Mouse (Mus musculus) intestine, embryonic 16.5 days (tissue): Measurements from ENCODE around the gene Gpsm2. TPM values are rescaled to one million over a fixed set of nuclear protein-coding genes. Genes with fewer than 3 reads are reported as not detected.

Experiments
- ATAC-seq: fragments of 200-750 bp; cut with Nextera tagmentation; 2 replicates; pipeline ENCODE4 v1.8.0; 2017; ENCODE audit warnings: moderate TSS enrichment, moderate library complexity
- H3K27ac ChIP-seq: fragments of 300-500 bp; sonication (generic); 2 replicates; pipeline ENCODE4 v1.5.1; 2014; ENCODE audit warnings: mild to moderate bottlenecking, low read length
- H3K27me3 ChIP-seq: fragments of 300-500 bp; sonication (generic); replicated peaks from 2 replicates; pipeline ENCODE4 v1.6.1; 2014; ENCODE audit warnings: low read length, control low read depth, mixed read lengths; ENCODE audit not compliant: control insufficient read depth, insufficient read depth
- H3K36me3 ChIP-seq: fragments of 300-500 bp; sonication (generic); 2 replicates; pipeline ENCODE4 v1.6.1; 2014; ENCODE audit warnings: low read length, control low read depth; ENCODE audit not compliant: control insufficient read depth, insufficient read depth
- H3K4me1 ChIP-seq: fragments of 300-500 bp; sonication (generic); 2 replicates; pipeline ENCODE4 v1.6.1; 2014; ENCODE audit warnings: low read length, control low read depth, mixed read lengths; ENCODE audit not compliant: control insufficient read depth, insufficient read depth
- H3K4me2 ChIP-seq: fragments of 300-500 bp; sonication (generic); 2 replicates; pipeline ENCODE4 v1.6.1; 2014; ENCODE audit warnings: low read depth, low read length, control low read depth
- H3K4me3 ChIP-seq: fragments of 300-500 bp; sonication (generic); 2 replicates; pipeline ENCODE4 v1.5.1; 2014; ENCODE audit warnings: mild to moderate bottlenecking, low read length
- H3K9ac ChIP-seq: fragments of 300-500 bp; sonication (generic); 2 replicates; pipeline ENCODE4 v1.6.1; 2014; ENCODE audit warnings: low read depth, low read length
- H3K9me3 ChIP-seq: fragments of 300-500 bp; sonication (generic); 2 replicates; pipeline ENCODE4 v1.6.1; 2016; ENCODE audit warnings: low read length, control low read depth; ENCODE audit not compliant: control insufficient read depth
- whole genome bisulfite sequencing: fragments of 180-500 bp; shearing (Covaris S2); extraction: QIAGEN DNeasy Blood & Tissue Kit; methylation state at CpG from one replicate; pipeline ENCODE4 v1.1.7; 2014; 5-methylcytosine and 5-hydroxymethylcytosine counted together
- polyA plus RNA-seq: library from polyadenylated mRNA; unstranded; fragments of >200 nt; fragmentation: Nextera tagmentation; extraction: Ambion mirVana; gene quantifications from 2 replicates; pipeline ENCODE4 v1.2.1, GENCODE M21; 2015

Gene Gpsm2
- polyA plus RNA-seq, 1 experiment from 2014 or later: 49.5 TPM

DNA sequence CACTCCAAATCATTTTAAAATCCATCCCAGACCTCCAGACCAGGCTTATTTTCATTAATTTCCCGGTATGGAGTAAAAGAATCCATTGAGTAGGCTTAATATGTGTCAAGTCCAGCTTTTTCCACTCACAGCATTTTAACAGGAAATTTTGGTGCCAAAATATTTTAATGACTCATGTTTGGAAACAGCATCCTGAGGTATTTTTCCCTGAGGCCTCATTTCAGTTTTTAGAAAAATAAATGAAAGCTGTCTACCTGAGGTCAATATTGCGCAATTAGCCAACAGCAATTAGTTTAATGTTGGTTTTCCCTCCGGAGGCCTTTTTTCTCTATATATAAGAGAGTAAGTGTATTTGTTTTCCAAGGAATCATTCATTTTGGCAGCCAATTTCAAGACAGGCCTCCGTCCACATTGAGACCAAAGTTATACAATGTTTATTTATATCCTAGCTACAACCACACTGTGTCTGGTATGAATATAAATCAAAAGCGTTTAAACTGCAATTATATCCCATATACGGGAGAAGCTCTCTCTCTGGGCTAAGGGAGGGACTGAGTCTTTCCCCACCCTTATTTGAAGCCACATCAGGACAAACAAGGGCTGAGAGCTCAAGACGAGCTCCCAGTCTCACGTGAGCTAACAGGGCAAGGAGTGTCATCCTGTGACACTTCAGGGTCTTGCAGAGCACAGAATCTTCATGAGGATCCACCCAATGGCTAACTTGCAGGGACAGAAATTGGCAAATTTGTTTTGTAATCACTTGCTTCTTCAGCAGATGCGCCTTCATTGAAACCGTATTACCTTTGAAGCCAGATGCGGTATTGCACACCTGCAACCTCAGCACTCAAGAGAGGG lies 37.7 kb upstream of the Gpsm2 start:
- peak overlapping the region; percentile 44; the same call in 1 of the 2 replicates for H3K27ac ChIP-seq
- peak; percentile 66 for ATAC-seq
- no peaks in the 10 kb centered on the region for H3K9me3 ChIP-seq
- H3K27me3 ChIP-seq: no peaks in the 10 kb centered on the region
- 58% methylated on average over 11 of the region's 11 CpGs for WGBS
- H3K4me3 ChIP-seq: no peak overlapping the region
- H3K9ac ChIP-seq: no peak overlapping the region
- H3K4me1 ChIP-seq: peaks cover 7% of the 10 kb centered on the region
- no peak overlapping the region for H3K4me2 ChIP-seq
- H3K36me3 ChIP-seq: no peaks in the 10 kb centered on the region

DNA sequence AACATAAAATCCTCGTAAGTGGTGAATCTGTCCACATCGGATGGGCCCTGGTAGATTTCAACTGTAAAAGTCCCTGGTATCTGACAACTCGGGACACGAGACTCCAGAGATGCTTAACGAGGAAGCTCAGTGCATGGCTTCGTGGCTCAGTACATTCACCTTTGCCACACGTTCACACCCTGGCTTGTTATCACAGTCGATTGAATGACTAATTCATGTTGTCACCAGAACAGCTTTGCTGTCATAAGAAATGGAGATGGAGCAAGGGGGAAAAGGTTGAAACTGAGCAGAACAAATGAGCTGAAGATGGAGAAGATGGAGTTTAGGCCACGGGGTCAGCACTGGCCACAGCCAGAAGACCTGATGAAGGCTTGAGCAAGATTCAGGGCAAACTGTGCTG lies 35.5 kb upstream of the Gpsm2 start:
- H3K9ac ChIP-seq: no peak overlapping the region
- ATAC-seq: no peak
- no peaks in the 10 kb centered on the region for H3K36me3 ChIP-seq
- no peaks in the 10 kb centered on the region for H3K27me3 ChIP-seq
- no peak overlapping the region for H3K4me2 ChIP-seq
- H3K4me1 ChIP-seq: peaks cover 4% of the 10 kb centered on the region
- 61% methylated on average over 9 of the region's 9 CpGs for WGBS
- H3K27ac ChIP-seq: no peak overlapping the region
- no peaks in the 10 kb centered on the region for H3K9me3 ChIP-seq
- H3K4me3 ChIP-seq: no peak overlapping the region

GRCm38 (mm10) chr3:108756131-108756530 lies 34.0 kb upstream of the Gpsm2 start:
- Histone ChIP-seq H3K9me3 (no peaks in the 10 kb centered on the region), H3K4me3 (no peak overlapping the region), H3K27ac (no peak overlapping the region), H3K36me3 (no peaks in the 10 kb centered on the region), H3K4me1 (peaks cover 7% of the 10 kb centered on the region), H3K4me2 (no peak overlapping the region), H3K9ac (no peak overlapping the region), H3K27me3 (no peaks in the 10 kb centered on the region)
- WGBS: 92% methylated on average over 1 of the region's 1 CpGs
- no peak for ATAC-seq

DNA sequence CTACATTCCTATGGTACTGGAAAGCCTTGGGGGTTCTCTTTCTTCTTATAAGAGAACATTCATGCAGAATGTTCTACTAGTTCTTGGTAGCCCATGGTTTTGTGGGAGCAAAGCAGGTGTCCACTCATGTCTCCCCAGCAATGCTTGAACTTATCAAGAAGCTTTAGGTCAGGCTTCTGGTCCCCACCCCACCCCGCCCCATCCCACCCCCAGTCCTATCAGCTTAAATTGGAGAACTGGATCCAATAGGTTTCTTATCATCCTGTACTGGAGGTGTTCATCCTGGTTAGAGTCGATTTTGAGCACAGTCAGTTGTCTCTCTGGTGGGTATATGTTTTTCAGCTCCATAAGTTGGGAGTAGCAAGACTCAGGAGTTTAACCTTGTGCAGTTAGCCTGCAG lies 33.4 kb upstream of the Gpsm2 start:
- Histone ChIP-seq H3K9me3 (no peaks in the 10 kb centered on the region), H3K4me2 (no peak overlapping the region), H3K27me3 (no peaks in the 10 kb centered on the region), H3K36me3 (no peaks in the 10 kb centered on the region), H3K9ac (no peak overlapping the region), H3K4me1 (peaks cover 7% of the 10 kb centered on the region), H3K27ac (no peak overlapping the region), H3K4me3 (no peak overlapping the region)
- WGBS: 86% methylated on average over 2 of the region's 2 CpGs
- ATAC-seq: no peak

DNA sequence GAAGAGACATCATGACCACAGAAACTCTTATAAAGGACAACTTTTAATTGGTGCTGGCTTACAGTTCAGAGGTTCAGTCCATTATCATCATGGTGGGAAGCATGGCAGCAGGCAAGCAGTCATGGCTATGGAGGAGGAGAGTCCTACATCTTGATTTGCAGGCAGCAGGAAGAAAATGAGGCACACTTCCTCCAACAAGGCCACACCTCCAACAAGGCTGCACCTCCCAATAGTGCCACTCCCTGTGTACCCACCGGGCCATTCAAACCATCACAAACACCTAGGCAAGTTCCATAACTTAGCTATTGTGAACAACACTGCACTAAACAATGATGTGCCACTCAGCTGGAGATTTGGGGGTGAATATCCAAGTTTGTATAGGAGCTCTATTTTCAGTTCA lies 32.4 kb upstream of the Gpsm2 start:
- Histone ChIP-seq H3K9me3 (no peaks in the 10 kb centered on the region), H3K4me1 (peaks cover 3% of the 10 kb centered on the region; the same call in 1 of the 2 replicates), H3K9ac (no peak overlapping the region), H3K27me3 (no peaks in the 10 kb centered on the region), H3K36me3 (no peaks in the 10 kb centered on the region), H3K4me2 (no peak overlapping the region), H3K4me3 (no peak overlapping the region), H3K27ac (no peak overlapping the region)
- WGBS: 68% methylated on average over 1 of the region's 1 CpGs
- no peak for ATAC-seq

- H3K4me3 ChIP-seq: no peak overlapping the region
- H3K9ac ChIP-seq: no peak overlapping the region
- H3K36me3 ChIP-seq: no peaks in the 10 kb centered on the region
- H3K4me1 ChIP-seq: peaks cover 3% of the 10 kb centered on the region; the same call in 1 of the 2 replicates
- H3K9me3 ChIP-seq: no peaks in the 10 kb centered on the region
- H3K27ac ChIP-seq: no peak overlapping the region
- H3K4me2 ChIP-seq: no peak overlapping the region
- no peaks in the 10 kb centered on the region for H3K27me3 ChIP-seq
- ATAC-seq: 0 out of 2 replicates have a peak, but pooled peaks have one; percentile 33
- WGBS: 73% methylated on average over 6 of the region's 6 CpGs
Observed at GRCm38 (mm10) chr3:108751691-108752090, 29.6 kb upstream of the Gpsm2 start.

GRCm38 (mm10) chr3:108751061-108751460 lies 29.0 kb upstream of the Gpsm2 start:
- H3K27me3 ChIP-seq: no peaks in the 10 kb centered on the region
- H3K4me2 ChIP-seq: no peak overlapping the region
- 61% methylated on average over 6 of the region's 6 CpGs for WGBS
- H3K4me1 ChIP-seq: peaks cover 3% of the 10 kb centered on the region; the same call in 1 of the 2 replicates
- no peaks in the 10 kb centered on the region for H3K9me3 ChIP-seq
- peak; percentile 48 for ATAC-seq
- H3K36me3 ChIP-seq: no peaks in the 10 kb centered on the region
- no peak overlapping the region for H3K4me3 ChIP-seq
- no peak overlapping the region for H3K9ac ChIP-seq
- no peak overlapping the region for H3K27ac ChIP-seq

- H3K4me3 ChIP-seq: no peak overlapping the region
- no peak overlapping the region for H3K27ac ChIP-seq
- no peak overlapping the region for H3K9ac ChIP-seq
- ATAC-seq: no peak
- no peaks in the 10 kb centered on the region for H3K27me3 ChIP-seq
- H3K9me3 ChIP-seq: no peaks in the 10 kb centered on the region
- H3K4me2 ChIP-seq: no peak overlapping the region
- H3K36me3 ChIP-seq: no peaks in the 10 kb centered on the region
- 88% methylated on average over 4 of the region's 4 CpGs for WGBS
- no peaks in the 10 kb centered on the region for H3K4me1 ChIP-seq
Observed at GRCm38 (mm10) chr3:108744060-108744459, 22.0 kb upstream of the Gpsm2 start.

GRCm38 (mm10) chr3:108739045-108739708 lies 17.1 kb upstream of the Gpsm2 start, which contains the start of gene Aknad1:
TSS of gene Aknad1 (plus strand) at chr3:108739658.
- Histone ChIP-seq H3K4me2 (no peak within 1 kb of the TSS), H3K9me3 (no peaks in the 10 kb centered on the region), H3K27me3 (no peaks in the 10 kb centered on the region), H3K27ac (no peak within 1 kb of the TSS), H3K9ac (no peak within 1 kb of the TSS), H3K4me1 (no peaks in the 10 kb centered on the region), H3K36me3 (no peaks in the 10 kb centered on the region), H3K4me3 (no peak within 1 kb of the TSS)
- no peak for ATAC-seq
- WGBS: 69% methylated on average over 8 of the region's 8 CpGs
